Mouse (Mus musculus): ENCODE results near the gene Tmco1.
A peak's percentile ranks its signal among the peaks of the same experiment; 100 is the strongest.

DNA sequence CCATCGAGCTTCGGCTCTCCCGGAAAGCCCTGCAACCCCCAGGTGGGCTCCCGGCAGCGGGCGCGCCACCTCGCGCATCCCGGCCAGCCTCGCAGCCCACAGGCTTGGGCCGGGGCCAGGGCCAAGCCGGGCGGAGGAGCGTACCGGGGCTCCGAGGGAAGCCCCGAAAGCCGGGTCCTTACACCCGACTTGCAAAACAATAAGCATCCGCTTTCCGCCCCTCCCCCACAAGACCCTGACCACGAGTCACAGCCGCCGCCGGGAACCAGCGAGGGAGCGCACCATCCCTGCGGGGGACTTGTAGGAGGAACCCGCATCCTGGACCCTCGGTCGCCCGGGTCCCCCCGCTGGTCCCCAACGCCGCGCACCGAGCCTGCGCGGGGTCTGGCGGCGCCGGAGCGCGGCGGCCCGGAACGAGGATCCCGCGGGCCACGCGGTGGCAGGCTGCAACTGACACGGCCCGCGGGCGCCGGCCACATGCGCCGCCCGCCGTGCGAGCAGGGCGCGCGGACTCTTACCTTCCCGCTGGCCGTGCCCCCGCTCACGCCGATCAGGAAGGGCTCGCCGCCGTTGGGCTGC is 23.8 kb upstream of the Tmco1 start:
- TF ChIP-seq CTCF (IDR thresholded peaks at IDR 0.05 in 2 of 3, conservative IDR thresholded peaks at IDR 0.05 in 1 of 3; ENCODE audit: control insufficient read depth in 1 of 3, insufficient read depth in 1 of 3, low read depth in 2 of 3, low read length in 3 of 3, poor library complexity in 1 of 3, severe bottlenecking in 1 of 3) (no peak), ZKSCAN1 (IDR thresholded peaks at IDR 0.05; ENCODE audit: low read depth, low read length) (no peak), GATA1 (IDR thresholded peaks at IDR 0.05; ENCODE audit: low read depth, low read length) (no peak), ZNF384 (IDR thresholded peaks at IDR 0.05; ENCODE audit: low read depth, low read length) (no peak), POLR2A (IDR thresholded peaks at IDR 0.05; ENCODE audit: control insufficient read depth in 1 of 2, insufficient read depth in 1 of 2, low read depth in 1 of 2, low read length in 2 of 2, poor library complexity in 1 of 2) (no peak), JUND (IDR thresholded peaks at IDR 0.05; ENCODE audit: low read depth, low read length) (no peak), MAFK (IDR thresholded peaks at IDR 0.05; ENCODE audit: borderline replicate concordance, low read depth, low read length) (no peak), MYC (IDR thresholded peaks at IDR 0.05; ENCODE audit: low read depth, low read length) (peak; percentile 53; the same call in 1 of the 2 replicates), NRF1 (IDR thresholded peaks at IDR 0.05; ENCODE audit: insufficient read depth, low read depth, low read length, poor library complexity, severe bottlenecking) (peak; percentile 43; the same call in 1 of the 2 replicates), CHD2 (IDR thresholded peaks at IDR 0.05; ENCODE audit: low read length) (no peak)
